Mouse (Mus musculus) kidney, adult 2 months (tissue): ENCODE results near the gene Gm12790. TPM values are rescaled to one million over a fixed set of nuclear protein-coding genes. Genes with fewer than 3 reads are reported as not detected.
A peak's percentile ranks its signal among the peaks of the same experiment; 100 is the strongest.
"Not testable (repeated sequence)": the region's sequence is repeated elsewhere in the genome, so short reads cannot be mapped to it uniquely, and the experiment has no call there.

Source experiments
- DNase-seq: peaks from one replicate; pipeline ENCODE4 v3.0.0; 2021
- H3K27ac ChIP-seq: fragments of 200-500 bp; 2 replicates; pipeline ENCODE4 v1.5.1; 2012; ENCODE audit warnings: low read depth, low read length, control low read depth, inconsistent platforms; ENCODE audit not compliant: insufficient read depth
- H3K27me3 ChIP-seq: fragments of 200-500 bp; replicated peaks from 2 replicates; pipeline ENCODE4 v1.6.1; 2012; ENCODE audit warnings: mild to moderate bottlenecking, moderate library complexity, low read length, inconsistent platforms; ENCODE audit not compliant: control insufficient read depth, insufficient read depth
- H3K36me3 ChIP-seq: fragments of 200-500 bp; 2 replicates; pipeline ENCODE4 v1.6.1; 2012; ENCODE audit warnings: mild to moderate bottlenecking, moderate library complexity, low read length, inconsistent platforms; ENCODE audit not compliant: control insufficient read depth, insufficient read depth
- H3K4me1 ChIP-seq: fragments of 200-500 bp; 2 replicates; pipeline ENCODE4 v1.6.1; 2011; ENCODE audit warnings: low read length; ENCODE audit not compliant: control insufficient read depth, insufficient read depth
- H3K4me3 ChIP-seq: fragments of 200-500 bp; 2 replicates; pipeline ENCODE4 v1.5.1; 2011; ENCODE audit warnings: mild to moderate bottlenecking, low read depth, low read length, control low read depth; ENCODE audit not compliant: insufficient read depth
- CTCF ChIP-seq: fragments of 200-500 bp; conservative IDR thresholded peaks from 2 replicates; pipeline ENCODE4 v1.5.1; 2011; ENCODE audit warnings: low read depth, mild to moderate bottlenecking, control low read depth, low read length, moderate library complexity, mixed read lengths; ENCODE audit not compliant: insufficient read depth, insufficient read length
- POLR2A ChIP-seq: fragments of 200-500 bp; IDR thresholded peaks from one replicate; pipeline ENCODE4 v1.6.1; 2011; ENCODE audit warnings: low read depth, low read length, control low read depth
- WGBS: fragments of 180-500 bp; shearing (Covaris S2); methylation state at CpG from one replicate; pipeline ENCODE4 v1.1.7; 2018; 5-methylcytosine and 5-hydroxymethylcytosine counted together
- polyA plus RNA-seq: library from polyadenylated mRNA; depleted of rRNA; stranded (reverse); fragments of >200 nt; gene quantifications from 2 replicates; pipeline ENCODE4 v1.2.3, GENCODE M21; 2012; rRNA removed

Gene Gm12790
- not detected in 2 replicates for polyA plus RNA-seq

DNA sequence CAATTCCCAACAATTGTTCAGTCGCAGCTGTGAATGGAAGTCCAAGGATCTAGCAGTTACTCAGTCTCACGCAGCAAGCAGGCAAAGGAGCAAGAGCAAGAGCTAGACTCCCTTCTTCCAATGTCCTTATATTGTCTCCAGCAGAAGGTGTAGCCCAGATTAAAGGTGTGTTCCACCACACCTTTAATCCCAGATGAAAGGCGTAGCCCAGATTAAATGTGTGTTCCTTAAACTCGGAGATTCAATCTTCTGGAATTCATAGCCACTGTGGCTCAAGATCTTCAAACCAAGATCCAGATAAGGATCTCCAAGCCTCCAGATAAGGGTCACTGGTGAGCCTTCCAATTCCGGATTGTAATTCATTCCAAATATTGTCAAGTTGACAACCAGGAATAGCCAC lies at the start of gene Gm12790:
Gene Gm12790, minus strand, starts transcription at position 101 of the 400 bp plus-strand sequence.
- DNase-seq, H3K36me3 ChIP-seq, H3K4me3 ChIP-seq, H3K27me3 ChIP-seq, H3K4me1 ChIP-seq, H3K27ac ChIP-seq: not testable (repeated sequence)
- 93% methylated on average over 1 of the region's 5 CpGs for WGBS

DNA sequence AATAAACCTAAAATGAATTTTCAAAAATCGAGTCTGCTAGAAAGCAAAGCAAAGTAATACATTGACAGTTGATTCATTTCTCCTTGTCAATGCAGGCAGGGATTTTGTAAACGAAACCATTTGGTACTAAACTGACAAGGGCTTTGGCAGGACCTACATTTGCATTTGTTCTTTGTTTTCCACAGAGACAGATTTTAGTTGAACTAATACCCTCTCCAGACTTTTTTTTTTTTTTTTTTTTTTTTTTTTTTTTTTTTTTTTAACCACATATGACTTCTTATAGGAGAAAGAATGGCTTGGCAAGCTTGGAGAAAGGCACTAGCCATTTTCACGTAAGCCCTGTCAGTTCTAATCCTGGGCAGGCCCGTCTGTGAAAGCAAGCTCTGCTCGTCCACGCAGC lies 45.8 kb upstream of the Gm12790 start:
- no peak for DNase-seq
- Histone ChIP-seq H3K27me3 (no peaks in the 10 kb centered on the region), H3K4me3 (no peak overlapping the region), H3K27ac (no peak overlapping the region), H3K36me3 (no peaks in the 10 kb centered on the region), H3K4me1 (no peaks in the 10 kb centered on the region)
- 91% methylated on average over 6 of the region's 6 CpGs for WGBS
- TF ChIP-seq CTCF (no peak), POLR2A (no peak)

DNA sequence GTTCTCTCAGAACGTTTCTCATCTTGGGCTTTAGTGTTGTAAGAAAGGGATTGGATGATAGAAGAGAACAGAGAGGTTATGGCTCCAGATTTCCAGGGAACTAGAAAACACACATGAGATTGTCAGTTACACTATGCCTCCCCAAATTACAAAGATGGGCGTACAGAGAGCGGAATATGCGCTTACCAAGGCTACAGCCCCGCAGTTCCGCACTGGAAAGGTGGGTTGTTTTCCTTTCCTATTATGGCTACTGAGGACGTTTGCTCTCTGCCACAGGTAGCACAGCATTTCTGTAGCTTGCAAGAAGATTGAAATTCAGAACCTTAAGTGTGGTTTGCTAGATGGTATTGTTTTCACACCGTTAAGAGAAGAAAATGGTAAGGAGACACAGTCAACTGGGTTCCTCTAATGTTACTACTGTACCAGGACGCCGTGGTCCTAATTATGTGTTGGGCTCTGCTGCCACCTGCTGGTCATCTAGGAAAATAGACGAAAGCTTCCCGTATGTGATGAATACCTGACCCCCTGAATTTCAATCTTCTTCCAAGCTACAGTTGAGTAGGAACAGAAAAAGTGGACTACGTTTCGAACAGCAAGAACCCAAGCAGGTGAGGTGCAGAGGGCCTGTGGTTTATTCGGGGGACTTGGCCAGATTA lies 17.5 kb upstream of the Gm12790 start:
- peak; percentile 85 for TF ChIP-seq CTCF
- no peak for TF ChIP-seq POLR2A
- H3K4me1 ChIP-seq, result no peaks in the 10 kb centered on the region
- no peaks in the 10 kb centered on the region for H3K27me3 ChIP-seq
- 35% methylated on average over 15 of the region's 15 CpGs for WGBS
- H3K27ac ChIP-seq, result no peak overlapping the region
- H3K36me3 ChIP-seq, result no peaks in the 10 kb centered on the region
- peak; percentile 69 for DNase-seq
- no peak overlapping the region for H3K4me3 ChIP-seq

DNA sequence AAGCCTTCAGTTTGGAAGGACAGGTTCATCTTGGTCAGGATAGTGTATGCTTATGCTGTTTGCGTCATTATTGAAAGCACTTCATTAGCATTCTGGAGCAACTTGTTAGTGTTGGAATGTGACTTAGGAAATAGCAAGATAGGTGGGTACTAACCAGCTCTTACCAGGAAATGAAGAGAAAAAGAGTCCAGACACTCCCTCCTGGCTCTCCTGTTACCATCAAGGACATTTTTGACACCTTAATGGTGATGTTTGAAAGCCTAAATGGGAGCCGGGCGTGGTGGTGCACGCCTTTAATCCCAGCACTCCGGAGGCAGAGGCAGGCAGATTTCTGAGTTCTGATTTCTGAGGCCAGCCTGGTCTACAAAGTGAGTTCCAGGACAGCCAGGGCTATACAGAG lies 16.6 kb upstream of the Gm12790 start:
- H3K27me3 ChIP-seq, result no peaks in the 10 kb centered on the region
- 77% methylated on average over 5 of the region's 5 CpGs for whole genome bisulfite sequencing
- no peaks in the 10 kb centered on the region for H3K4me1 ChIP-seq
- DNase-seq, result no peak
- no peak overlapping the region for H3K27ac ChIP-seq
- no peak overlapping the region for H3K4me3 ChIP-seq
- H3K36me3 ChIP-seq, result no peaks in the 10 kb centered on the region
- TF ChIP-seq POLR2A (no peak), CTCF (no peak)

DNA sequence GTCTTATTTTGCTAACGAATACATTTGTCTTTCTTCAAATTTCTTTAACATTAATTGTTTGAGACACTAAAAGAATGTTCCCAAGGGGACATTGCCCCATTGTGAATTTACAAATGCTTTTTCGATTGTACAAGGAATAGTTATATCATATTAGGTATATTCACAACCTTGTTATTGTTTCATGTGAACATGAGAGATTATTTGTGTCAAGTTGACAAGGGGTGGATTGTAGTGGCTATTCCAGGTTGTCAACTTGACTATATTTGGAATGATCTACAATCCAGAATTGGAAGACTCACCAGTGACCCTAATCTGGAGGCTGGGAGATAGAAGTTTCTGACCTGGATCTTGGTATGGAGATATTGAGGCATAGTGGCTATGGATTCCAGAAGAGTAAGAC lies 5.5 kb upstream of the Gm12790 start, which contains the start of gene Gm12789:
Gene Gm12789, plus strand, starts transcription at position 301 of the 400 bp plus-strand sequence.
- not testable (repeated sequence) for H3K4me1 ChIP-seq, H3K27me3 ChIP-seq, H3K27ac ChIP-seq, H3K4me3 ChIP-seq, H3K36me3 ChIP-seq, DNase-seq
- 89% methylated on average over 2 of the region's 2 CpGs for WGBS

DNA sequence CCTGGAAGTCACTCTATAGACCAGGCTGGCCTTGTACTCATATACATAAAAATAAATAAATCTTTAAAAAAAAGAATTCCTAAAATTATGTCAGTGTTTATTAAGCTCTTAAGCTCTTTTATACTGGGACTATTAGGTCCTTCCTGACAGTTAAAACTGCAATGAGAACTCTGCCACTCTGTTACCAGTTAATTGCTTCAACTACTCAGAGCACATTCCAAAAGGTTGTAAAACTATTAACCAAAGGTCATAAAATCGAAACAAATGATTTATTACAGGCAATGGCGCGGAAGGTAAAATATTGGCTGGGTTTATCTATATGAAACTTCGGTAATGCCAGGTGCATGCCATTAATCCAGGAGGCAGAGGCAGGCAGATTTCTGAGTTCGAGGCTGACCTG lies 4.8 kb upstream of the Gm12790 start:
- DNase-seq, result no peak
- Histone ChIP-seq H3K27ac (no peak overlapping the region), H3K4me3 (no peak overlapping the region), H3K4me1 (no peaks in the 10 kb centered on the region), H3K36me3 (no peaks in the 10 kb centered on the region), H3K27me3 (no peaks in the 10 kb centered on the region)
- WGBS, result 53% methylated on average over 5 of the region's 5 CpGs
- no peak for TF ChIP-seq POLR2A
- no peak for TF ChIP-seq CTCF

DNA sequence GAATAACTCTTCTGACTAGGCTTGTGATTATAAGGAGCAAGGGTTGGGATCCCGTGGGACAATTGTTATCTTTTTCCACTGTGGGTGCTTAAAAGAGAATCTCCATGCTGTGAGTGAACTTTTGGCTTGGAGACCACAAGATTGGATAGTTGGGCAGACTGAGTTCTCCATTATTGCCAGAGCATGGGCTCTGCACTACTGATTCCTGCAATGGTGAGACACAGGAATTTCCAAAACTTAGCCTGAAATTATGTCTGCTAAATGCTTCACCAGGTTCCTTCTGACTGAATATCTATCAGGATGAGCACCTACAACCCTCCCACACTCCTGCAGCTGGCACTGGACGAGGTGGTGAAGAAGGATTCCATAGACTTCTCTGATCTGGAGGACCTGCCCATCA lies 40.7 kb downstream of the Gm12790 start, which contains the start of gene Gm12794:
Gene Gm12794, plus strand, starts transcription at position 301 of the 400 bp plus-strand sequence.
- DNase-seq, result not testable (repeated sequence)

More for the DNA sequence above, 40.7 kb downstream of the Gm12790 start, which contains the start of gene Gm12794:
- H3K4me3 ChIP-seq, H3K27ac ChIP-seq, H3K36me3 ChIP-seq, H3K27me3 ChIP-seq, H3K4me1 ChIP-seq: not testable (repeated sequence)
- 58% methylated on average over 2 of the region's 2 CpGs for WGBS

Other genes starting within 250 kb of the Gm12790 start
- gene B020004J07Rik, start 137.0 kb downstream of the Gm12790 start, polyA plus RNA-seq, result not detected in 2 replicates
- gene C130073F10Rik, start 87.3 kb downstream of the Gm12790 start, polyA plus RNA-seq, result not detected in 2 replicates
- gene Gm12800, start 71.9 kb downstream of the Gm12790 start, polyA plus RNA-seq, result not detected in 2 replicates
- gene Gm12794, start 40.6 kb downstream of the Gm12790 start, polyA plus RNA-seq, result not detected in 2 replicates
- not detected in 2 replicates for gene Gm12789, start 5.6 kb upstream of the Gm12790 start, polyA plus RNA-seq
- gene Pde4b, start 106.5 kb upstream of the Gm12790 start, polyA plus RNA-seq, result 8.7 and 11.5 TPM in 2 replicates